Mouse (Mus musculus): ENCODE results near the gene Thsd7b.

GRCm38 (mm10) chr1:129780589-129780988, 507.5 kb downstream of the Thsd7b start:
- TF ChIP-seq CTCF (IDR thresholded peaks at IDR 0.05; ENCODE audit: control insufficient read depth, insufficient read depth, low read length) (no peak), POLR2A (IDR thresholded peaks at IDR 0.05; ENCODE audit: borderline replicate concordance, control insufficient read depth, low read depth, low read length) (no peak)

Data from bone marrow, adult 2 months (tissue).